Mouse (Mus musculus): ENCODE results near the gene 9130409I23Rik.

DNA sequence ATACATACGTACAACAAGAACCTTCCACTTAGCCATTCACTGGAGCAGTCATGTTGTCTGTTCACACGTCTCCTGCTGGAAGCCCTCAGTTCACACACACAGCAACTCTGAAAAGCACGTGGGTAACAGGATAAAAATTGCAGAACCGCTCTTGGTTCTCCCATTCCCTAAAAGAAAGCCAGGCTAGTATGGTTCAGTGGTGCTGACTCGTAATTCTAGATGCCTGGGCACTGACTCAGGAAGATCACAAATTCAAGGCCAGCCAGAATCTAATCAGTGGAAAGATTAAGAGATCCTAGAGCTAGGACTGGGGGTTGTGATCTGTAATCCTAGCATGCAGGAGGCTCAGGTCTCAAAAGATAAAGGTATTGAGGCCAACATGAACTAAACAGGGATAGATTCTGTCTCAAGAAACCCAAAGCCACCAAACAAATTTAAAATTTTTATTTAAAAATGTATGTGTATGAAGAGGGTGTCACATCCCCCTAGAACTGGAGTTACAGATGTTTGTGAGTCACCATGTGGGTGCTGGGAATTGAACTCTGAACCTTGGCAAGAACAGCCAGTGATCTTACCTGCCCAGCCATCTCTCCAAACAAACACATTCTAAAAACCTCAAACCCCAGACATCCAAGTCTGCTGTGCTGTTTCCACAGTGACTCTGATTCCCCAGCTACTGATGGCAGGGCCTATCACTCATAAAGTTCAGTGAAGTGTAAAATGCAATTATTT is 30.1 kb upstream of the 9130409I23Rik start, which contains the start of gene Ephx1:
- TF ChIP-seq EP300 (optimal IDR thresholded peaks at IDR 0.05), result no peak
- TF ChIP-seq CTCF (IDR thresholded peaks at IDR 0.05; ENCODE audit: low read depth), result no peak
